Mouse (Mus musculus): ENCODE measurements around the gene Rpf1. TPM values are rescaled to one million over a fixed set of nuclear protein-coding genes. Genes with fewer than 3 reads are reported as not detected.

Gene Rpf1
- total and polyA plus RNA-seq, 3 experiments, result 100 to 262 (median 185) TPM

DNA sequence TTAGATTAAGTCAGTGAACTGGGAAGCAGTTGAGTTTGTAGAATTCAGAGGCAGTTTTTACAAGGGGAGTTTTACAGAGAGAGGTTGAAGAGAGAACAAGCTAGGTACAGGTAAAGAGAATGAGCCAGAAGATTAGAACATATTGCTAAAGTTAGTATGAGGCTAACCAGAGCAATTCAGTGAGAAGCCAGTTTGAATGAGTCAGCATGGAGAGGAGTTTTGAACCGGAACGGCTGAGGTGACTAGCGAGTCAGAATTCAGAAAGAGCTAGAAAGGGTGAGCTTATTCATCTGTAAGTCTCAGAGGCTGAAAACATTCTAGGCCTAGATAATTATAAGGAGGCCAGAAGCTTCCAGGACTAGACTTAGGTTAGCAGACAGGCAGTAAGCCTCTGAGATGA is 46.8 kb downstream of the Rpf1 start:
- H3K79me2 ChIP-seq (replicated peaks; ENCODE audit: control insufficient read depth, extremely low read depth, insufficient read depth, poor library complexity, severe bottlenecking), result no peaks in the 10 kb centered on the region
- H3K4me1 ChIP-seq (ENCODE audit: control insufficient read depth in 1 of 2, insufficient read depth in 2 of 2), result peaks cover 0 to 9% of the 10 kb centered on the region in 2 experiments; a peak in 2 of 4 replicates
- H3K9me3 ChIP-seq (replicated peaks; ENCODE audit: low read length), result peaks cover 2% of the 10 kb centered on the region
- dilution Hi-C loops (cut with MboI; ENCODE audit: extremely low pct_ligation_motif_present, extremely low pct_unique_long_range_greater_than_20kb, low sequenced_read_pairs) (no loop called here), in situ Hi-C loops (cut with MboI; ENCODE audit: low pct_ligation_motif_present, low pct_unique_long_range_greater_than_20kb, low sequenced_read_pairs) (no loop called here)
- H3K36me3 ChIP-seq (replicated peaks in 1 of 2; ENCODE audit: control insufficient read depth in 1 of 2, insufficient read depth in 1 of 2, low read length in 1 of 2), result no peaks in the 10 kb centered on the region
- no peak overlapping the region for H3K27ac ChIP-seq (ENCODE audit: insufficient read depth, low read depth)
- no peak overlapping the region for H3K4me2 ChIP-seq (ENCODE audit: insufficient read depth, low read depth, poor library complexity, severe bottlenecking)
- no peak overlapping the region for H3K9ac ChIP-seq (ENCODE audit: insufficient read depth, low read depth)
- TF ChIP-seq USF2 (conservative IDR thresholded peaks at IDR 0.05; ENCODE audit: low read depth, low read length), result no peak
- no peak for TF ChIP-seq IRF4 (IDR thresholded peaks at IDR 0.05; ENCODE audit: low read depth, low read length)
- TF ChIP-seq ZKSCAN1 (IDR thresholded peaks at IDR 0.05; ENCODE audit: borderline replicate concordance, low read depth, low read length), result no peak
- TF ChIP-seq EP300 (IDR thresholded peaks at IDR 0.05; ENCODE audit: low read length), result peak; percentile 21; the same call in 1 of the 2 replicates
- no peak for TF ChIP-seq SMC3 (IDR thresholded peaks at IDR 0.05; ENCODE audit: low read depth, low read length)
- TF ChIP-seq MYC (IDR thresholded peaks at IDR 0.05; ENCODE audit: low read depth, low read length), result no peak
- no peak for TF ChIP-seq TCF12 (IDR thresholded peaks at IDR 0.05; ENCODE audit: low read depth, low read length)
- no peak for TF ChIP-seq MEF2A (IDR thresholded peaks at IDR 0.05; ENCODE audit: borderline replicate concordance, low read depth, low read length)
- peak; percentile 57; the same call in 1 of the 2 replicates for TF ChIP-seq MAFK (IDR thresholded peaks at IDR 0.05; ENCODE audit: insufficient replicate concordance, low read length)
- TF ChIP-seq NRF1 (IDR thresholded peaks at IDR 0.05; ENCODE audit: low read depth, low read length), result no peak
- TF ChIP-seq UBTF (IDR thresholded peaks at IDR 0.05; ENCODE audit: low read depth, low read length), result no peak
- TF ChIP-seq CHD1 (IDR thresholded peaks at IDR 0.05; ENCODE audit: low read depth, low read length), result no peak
- no peak for TF ChIP-seq GABPA (IDR thresholded peaks at IDR 0.05; ENCODE audit: insufficient replicate concordance, low read depth, low read length)
- TF ChIP-seq JUN (IDR thresholded peaks at IDR 0.05; ENCODE audit: insufficient read depth, low read depth, low read length), result no peak
- no peak for TF ChIP-seq RAD21 (IDR thresholded peaks at IDR 0.05; ENCODE audit: low read depth, low read length)
- no peak for TF ChIP-seq CHD2 (IDR thresholded peaks at IDR 0.05; ENCODE audit: low read length)
- no peak for TF ChIP-seq TBP (conservative IDR thresholded peaks at IDR 0.05; ENCODE audit: low read depth, low read length)
- no peak for TF ChIP-seq RCOR1 (conservative IDR thresholded peaks at IDR 0.05; ENCODE audit: low read depth, low read length)
- TF ChIP-seq JUND (conservative IDR thresholded peaks at IDR 0.05; ENCODE audit: low read depth, low read length), result peak; percentile 21; the same call in 1 of the 2 replicates
- no peak for TF ChIP-seq POLR2A (IDR thresholded peaks at IDR 0.05; ENCODE audit: low read depth, low read length)
- TF ChIP-seq SIN3A (IDR thresholded peaks at IDR 0.05; ENCODE audit: low read length), result no peak
- H3K4me3 ChIP-seq (replicated peaks in 1 of 3; ENCODE audit: low read depth in 2 of 3, low read length in 2 of 3, poor library complexity in 1 of 3), result no peak overlapping the region
- peak; percentile 51 for DNase-seq (ENCODE audit: extremely low read depth)
- no peaks in the 10 kb centered on the region for H3K27me3 ChIP-seq (replicated peaks)

GRCm38 (mm10) chr3:146473741-146474140 is 47.5 kb downstream of the Rpf1 start:
- dilution Hi-C loops (cut with MboI; ENCODE audit: extremely low pct_ligation_motif_present, extremely low pct_unique_long_range_greater_than_20kb, low sequenced_read_pairs) (no loop called here), in situ Hi-C loops (cut with MboI; ENCODE audit: low pct_ligation_motif_present, low pct_unique_long_range_greater_than_20kb, low sequenced_read_pairs) (no loop called here)
- peaks cover 0 to 9% of the 10 kb centered on the region in 2 experiments; a peak in 2 of 4 replicates for H3K4me1 ChIP-seq (ENCODE audit: control insufficient read depth in 1 of 2, insufficient read depth in 2 of 2)
- H3K79me2 ChIP-seq (replicated peaks; ENCODE audit: control insufficient read depth, extremely low read depth, insufficient read depth, poor library complexity, severe bottlenecking), result no peaks in the 10 kb centered on the region
- no peak overlapping the region for H3K27ac ChIP-seq (ENCODE audit: insufficient read depth, low read depth)
- no peaks in the 10 kb centered on the region for H3K27me3 ChIP-seq (replicated peaks)
- H3K36me3 ChIP-seq (replicated peaks in 1 of 2; ENCODE audit: control insufficient read depth in 1 of 2, insufficient read depth in 1 of 2, low read length in 1 of 2), result no peaks in the 10 kb centered on the region
- DNase-seq (ENCODE audit: extremely low read depth), result no peak
- H3K4me2 ChIP-seq (ENCODE audit: insufficient read depth, low read depth, poor library complexity, severe bottlenecking), result no peak overlapping the region
- TF ChIP-seq JUN (IDR thresholded peaks at IDR 0.05; ENCODE audit: insufficient read depth, low read depth, low read length), result no peak
- TF ChIP-seq TCF12 (IDR thresholded peaks at IDR 0.05; ENCODE audit: low read depth, low read length), result no peak
- no peak for TF ChIP-seq ZKSCAN1 (IDR thresholded peaks at IDR 0.05; ENCODE audit: borderline replicate concordance, low read depth, low read length)
- TF ChIP-seq POLR2A (IDR thresholded peaks at IDR 0.05; ENCODE audit: low read depth, low read length), result no peak
- no peak for TF ChIP-seq IRF4 (IDR thresholded peaks at IDR 0.05; ENCODE audit: low read depth, low read length)
- TF ChIP-seq USF2 (conservative IDR thresholded peaks at IDR 0.05; ENCODE audit: low read depth, low read length), result no peak
- TF ChIP-seq SIN3A (IDR thresholded peaks at IDR 0.05; ENCODE audit: low read length), result no peak
- TF ChIP-seq TBP (conservative IDR thresholded peaks at IDR 0.05; ENCODE audit: low read depth, low read length), result no peak
- TF ChIP-seq RAD21 (IDR thresholded peaks at IDR 0.05; ENCODE audit: low read depth, low read length), result no peak
- TF ChIP-seq MAFK (IDR thresholded peaks at IDR 0.05; ENCODE audit: insufficient replicate concordance, low read length), result no peak
- no peak for TF ChIP-seq SMC3 (IDR thresholded peaks at IDR 0.05; ENCODE audit: low read depth, low read length)
- TF ChIP-seq CHD1 (IDR thresholded peaks at IDR 0.05; ENCODE audit: low read depth, low read length), result no peak
- no peak for TF ChIP-seq ZMIZ1 (IDR thresholded peaks at IDR 0.05; ENCODE audit: low read depth, low read length)
- H3K9ac ChIP-seq (ENCODE audit: insufficient read depth, low read depth), result no peak overlapping the region
- peaks cover 2% of the 10 kb centered on the region for H3K9me3 ChIP-seq (replicated peaks; ENCODE audit: low read length)
- H3K4me3 ChIP-seq (replicated peaks in 1 of 3; ENCODE audit: low read depth in 2 of 3, low read length in 2 of 3, poor library complexity in 1 of 3), result no peak overlapping the region
